In the genomic region with DNA sequence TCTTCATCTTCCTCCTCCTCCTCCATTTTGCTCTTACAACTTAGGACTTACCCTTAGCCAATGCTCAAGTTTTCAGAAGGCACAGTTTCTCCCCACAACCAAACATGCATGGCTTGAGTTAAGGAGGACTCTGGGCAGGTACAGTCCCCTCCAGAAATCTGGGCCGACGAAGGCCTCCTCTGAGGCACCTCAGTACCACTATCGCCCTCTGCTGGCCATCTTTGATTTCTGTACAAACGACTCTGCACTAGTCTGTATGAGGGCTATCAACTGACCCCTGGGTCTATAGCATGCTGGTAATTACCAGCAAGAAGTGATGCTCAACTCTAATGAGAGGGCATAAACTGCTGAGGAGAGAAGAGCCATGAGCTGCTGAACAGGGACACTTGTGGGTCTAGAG, we compare ENCODE assay signal across 8 mouse cellular contexts. TPM values are rescaled to one million over a fixed set of nuclear protein-coding genes. Genes with fewer than 3 reads are reported as not detected.
DNase-seq lines count a peak whose midpoint lies in the region; ATAC-seq and TF ChIP-seq lines count a peak whose summit lies in the region.

No protein-coding gene starts in this region.

- WGBS in intestine, embryonic 15.5 days, result 4% methylated on average over 4 of the region's 4 CpGs

- TF ChIP-seq CTCF in cortical plate, adult 2 months (IDR thresholded peaks at IDR 0.05; ENCODE audit: extremely low read depth, insufficient read depth, low read length), result peak; percentile 67

- no peak overlapping the region for H3K27ac ChIP-seq in cortical plate, adult 2 months (ENCODE audit: insufficient read depth, low read length)
- H3K27ac ChIP-seq in intestine, embryonic 15.5 days, result no peak overlapping the region

- DNase-seq in right cerebral cortex, adult 18-20 months, result peak; percentile 55
- DNase-seq in right cerebral cortex, postnatal 36 days (ENCODE audit: low spot score in 2 of 2), result no peak
- peak; percentile 33 for DNase-seq in adrenal gland, adult 2 months
- peak; percentile 70 for DNase-seq in lung, postnatal 10 days
- DNase-seq in skeletal muscle tissue, adult 2 months (ENCODE audit: low read depth, low spot score), result peak; percentile 43
- no peak for DNase-seq in frontal cortex, postnatal 14 days (ENCODE audit: low spot score in 2 of 2)

- no peak for TF ChIP-seq POLR2A in cortical plate, adult 2 months (IDR thresholded peaks at IDR 0.05; ENCODE audit: extremely low read depth, insufficient read depth, low read length)

- ATAC-seq in intestine, embryonic 15.5 days, result 0 out of 2 replicates have a peak, but pooled peaks have one; percentile 34

- no peaks in the 10 kb centered on the region for H3K4me1 ChIP-seq in cortical plate, adult 2 months (ENCODE audit: control insufficient read depth, insufficient read depth, low read length)
- no peaks in the 10 kb centered on the region for H3K4me1 ChIP-seq in intestine, embryonic 15.5 days (replicated peaks)

- H3K36me3 ChIP-seq in intestine, embryonic 15.5 days, result no peaks in the 10 kb centered on the region

- no peak overlapping the region for H3K9ac ChIP-seq in intestine, embryonic 15.5 days

- H3K9me3 ChIP-seq in intestine, embryonic 15.5 days, result no peaks in the 10 kb centered on the region

- H3K27me3 ChIP-seq in intestine, embryonic 15.5 days (replicated peaks), result no peaks in the 10 kb centered on the region

- H3K4me2 ChIP-seq in intestine, embryonic 15.5 days (replicated peaks), result no peak overlapping the region

- H3K4me3 ChIP-seq in cortical plate, adult 2 months (ENCODE audit: insufficient read depth, low read length), result no peak overlapping the region
- no peak overlapping the region for H3K4me3 ChIP-seq in intestine, embryonic 15.5 days (replicated peaks)

RNA-seq across cellular contexts. Expression of gene Diras2, which starts 4.5 kb away (rescaled TPM):
- 1 to 10 TPM; 3.7 to 5.8 TPM for total RNA-seq in adrenal gland, adult 2 months (2021)
- 2.3 and 3.5 TPM in 2 replicates for polyA plus RNA-seq in adrenal gland, adult 2 months (2012; rRNA removed)
- 183 and 184 TPM in 2 replicates for polyA plus RNA-seq in cortical plate, adult 2 months (2012; rRNA removed)
- 0.48 and 0.58 TPM in 2 replicates for polyA plus RNA-seq in intestine, embryonic 15.5 days (2015; fragmentation: Nextera tagmentation; extraction: Ambion mirVana)

RNA-seq across cellular contexts. Expression of gene Syk, which starts 47.4 kb away (rescaled TPM):
- 1 to 10 TPM; 5.1 to 5.8 TPM for total RNA-seq in adrenal gland, adult 2 months (2021)
- 1.6 and 1.8 TPM in 2 replicates for polyA plus RNA-seq in adrenal gland, adult 2 months (2012; rRNA removed)
- 3.2 and 3.3 TPM in 2 replicates for polyA plus RNA-seq in cortical plate, adult 2 months (2012; rRNA removed)
- polyA plus RNA-seq in intestine, embryonic 15.5 days (2015; fragmentation: Nextera tagmentation; extraction: Ambion mirVana), result 3.3 and 3.6 TPM in 2 replicates

Comparison
In these comparisons a context has a peak if more than half of its experiments do, and no peak if none do; other contexts are left out.
1. DNase-seq: peak in right cerebral cortex, adult 18-20 months (single experiment), adrenal gland, adult 2 months (single experiment), lung, postnatal 10 days (single experiment) and skeletal muscle tissue, adult 2 months (single experiment); none in right cerebral cortex, postnatal 36 days (0 of 2) and frontal cortex, postnatal 14 days (0 of 2).
2. RNA of gene Diras2, which starts 4.5 kb away (polyA plus RNA-seq): 183 to 184 TPM in cortical plate, adult 2 months; 2.3 to 3.5 TPM in adrenal gland, adult 2 months and 0.48 to 0.58 TPM in intestine, embryonic 15.5 days; every median in the first group is over 10 times any median in the second.